Mouse (Mus musculus): Measurements from ENCODE around the gene Rbms2.
A peak's percentile ranks its signal among the peaks of the same experiment; 100 is the strongest.

Rbms2 gene

DNA sequence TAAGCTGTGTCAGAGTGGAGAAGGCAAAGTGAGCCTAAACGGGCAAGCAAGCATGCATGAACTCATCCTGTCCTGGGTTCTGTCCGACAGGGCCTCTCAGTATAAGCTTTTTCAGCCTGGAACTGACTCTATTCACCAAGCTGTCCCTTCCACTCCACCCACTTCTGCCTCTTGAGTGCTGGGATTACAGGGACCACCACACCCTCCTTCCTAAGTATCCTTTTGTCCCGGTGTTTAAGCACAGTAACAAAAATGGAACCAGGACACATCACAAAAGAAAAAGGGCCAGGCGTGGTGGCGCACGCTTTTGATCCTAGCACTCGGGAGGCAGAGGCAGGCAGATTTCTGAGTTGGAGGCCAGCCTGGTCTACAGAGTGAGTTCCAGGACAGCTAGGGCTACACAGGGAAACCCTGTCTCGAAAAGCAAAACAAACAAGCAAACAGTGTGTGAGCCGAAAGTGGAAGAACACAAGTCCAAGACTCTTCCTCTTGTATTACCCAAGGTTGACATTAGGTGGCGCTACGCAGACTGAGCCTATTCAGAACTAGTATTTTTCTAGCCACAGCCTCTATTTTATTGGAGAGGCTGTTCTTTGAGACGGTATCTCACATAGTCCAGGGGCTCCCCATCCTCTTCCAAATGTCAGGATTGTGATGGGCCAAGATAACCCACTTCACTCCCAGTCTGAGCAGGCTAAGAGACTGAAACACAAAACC, 39.7 kb downstream of the Rbms2 start:
- peak in 1 of 2 experiments; percentile 87 for DNase-seq (ENCODE audit: inconsistent age in 2 of 2, low spot score in 1 of 2)

GRCm38 (mm10) chr10:128135374-128135773, 44.7 kb downstream of the Rbms2 start:
- DNase-seq (ENCODE audit: inconsistent age in 2 of 2, low spot score in 1 of 2): no peak

GRCm38 (mm10) chr10:128133650-128134332, 46.3 kb downstream of the Rbms2 start:
- DNase-seq (ENCODE audit: inconsistent age in 2 of 2, low spot score in 1 of 2): no peak

- DNase-seq (ENCODE audit: inconsistent age in 2 of 2, low spot score in 1 of 2): no peak
These were observed 48.3 kb downstream of the Rbms2 start for GRCm38 (mm10) chr10:128131812-128132211.

DNA sequence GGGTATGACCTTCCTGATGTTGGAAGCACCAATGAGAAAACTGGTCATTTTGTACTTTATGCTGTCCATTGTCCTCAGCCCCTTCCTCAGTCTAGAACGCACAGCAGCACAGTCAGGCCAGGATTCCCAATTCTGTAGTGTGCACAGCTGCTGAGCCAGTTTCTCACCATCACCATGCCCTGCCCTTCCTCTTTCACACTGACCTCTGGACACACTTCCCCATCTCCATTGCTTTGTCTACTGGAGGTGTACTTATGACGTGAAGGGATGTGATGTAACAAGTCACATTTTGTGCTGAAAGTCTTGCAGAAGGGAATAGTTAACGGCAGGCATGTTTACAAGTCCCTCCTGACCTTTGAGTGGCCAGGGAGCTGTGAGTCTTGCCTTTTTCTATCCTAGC, 48.8 kb downstream of the Rbms2 start:
- DNase-seq (ENCODE audit: inconsistent age in 2 of 2, low spot score in 1 of 2): no peak

GRCm38 (mm10) chr10:128128143-128128542, 52.0 kb downstream of the Rbms2 start:
- DNase-seq (ENCODE audit: inconsistent age in 2 of 2, low spot score in 1 of 2): no peak

DNA sequence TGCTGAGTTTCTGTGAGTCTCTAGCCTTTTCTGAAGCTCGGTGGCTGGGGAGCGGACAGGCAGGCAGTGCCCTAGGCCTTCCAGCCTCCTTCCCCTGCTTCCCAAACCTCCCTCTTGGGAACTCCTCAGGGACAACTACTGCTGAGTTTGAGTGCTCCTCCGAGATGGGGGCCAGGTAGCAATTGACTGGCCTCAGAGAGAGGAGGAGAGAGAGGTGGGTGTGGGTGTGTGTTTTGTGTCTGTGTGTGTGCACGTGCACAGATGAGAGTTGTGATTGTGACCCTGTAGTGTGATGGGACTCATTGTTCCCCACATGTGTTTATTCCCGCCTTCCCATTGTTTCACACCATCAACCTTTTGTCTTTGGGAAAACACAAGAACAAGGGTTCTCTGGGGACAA, 52.6 kb downstream of the Rbms2 start:
- no peak for DNase-seq (ENCODE audit: inconsistent age in 2 of 2, low spot score in 1 of 2)

- no peak for DNase-seq (ENCODE audit: inconsistent age in 2 of 2, low spot score in 1 of 2)
These were observed 54.1 kb downstream of the Rbms2 start for GRCm38 (mm10) chr10:128125951-128126350.

GRCm38 (mm10) chr10:128124831-128125230, 55.3 kb downstream of the Rbms2 start:
- DNase-seq (ENCODE audit: inconsistent age in 2 of 2, low spot score in 1 of 2): no peak

GRCm38 (mm10) chr10:128123833-128124232, 56.3 kb downstream of the Rbms2 start:
- no peak for DNase-seq (ENCODE audit: inconsistent age in 2 of 2, low spot score in 1 of 2)

DNA sequence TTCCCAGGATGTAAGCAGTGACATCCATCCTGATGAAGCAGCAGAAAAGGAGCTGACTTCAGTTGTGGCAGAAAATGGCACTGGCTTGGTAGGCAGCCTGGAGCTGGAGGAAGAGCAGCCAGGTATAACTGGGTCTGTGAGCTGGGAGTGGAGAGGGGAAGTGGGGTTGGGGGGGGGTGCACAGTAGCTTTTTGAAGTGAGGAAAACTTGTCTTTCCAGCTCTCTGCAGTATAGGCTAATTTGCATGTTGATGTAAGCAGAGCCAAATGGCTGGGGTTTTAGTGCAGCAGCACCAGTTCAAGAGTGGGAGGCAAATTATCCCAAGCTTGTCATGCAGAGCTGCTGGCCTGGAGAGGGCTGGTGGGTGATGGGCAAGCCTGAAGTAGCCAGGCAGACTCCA, 68.9 kb downstream of the Rbms2 start:
- DNase-seq (ENCODE audit: inconsistent age in 2 of 2, low spot score in 1 of 2): no peak

GRCm38 (mm10) chr10:128110103-128110761, 69.9 kb downstream of the Rbms2 start:
- DNase-seq (ENCODE audit: inconsistent age in 2 of 2, low spot score in 1 of 2): no peak

- peak; percentile 69 to 87 for DNase-seq (ENCODE audit: inconsistent age in 2 of 2, low spot score in 1 of 2)
These were observed 82.5 kb downstream of the Rbms2 start for GRCm38 (mm10) chr10:128097587-128097971.

DNA sequence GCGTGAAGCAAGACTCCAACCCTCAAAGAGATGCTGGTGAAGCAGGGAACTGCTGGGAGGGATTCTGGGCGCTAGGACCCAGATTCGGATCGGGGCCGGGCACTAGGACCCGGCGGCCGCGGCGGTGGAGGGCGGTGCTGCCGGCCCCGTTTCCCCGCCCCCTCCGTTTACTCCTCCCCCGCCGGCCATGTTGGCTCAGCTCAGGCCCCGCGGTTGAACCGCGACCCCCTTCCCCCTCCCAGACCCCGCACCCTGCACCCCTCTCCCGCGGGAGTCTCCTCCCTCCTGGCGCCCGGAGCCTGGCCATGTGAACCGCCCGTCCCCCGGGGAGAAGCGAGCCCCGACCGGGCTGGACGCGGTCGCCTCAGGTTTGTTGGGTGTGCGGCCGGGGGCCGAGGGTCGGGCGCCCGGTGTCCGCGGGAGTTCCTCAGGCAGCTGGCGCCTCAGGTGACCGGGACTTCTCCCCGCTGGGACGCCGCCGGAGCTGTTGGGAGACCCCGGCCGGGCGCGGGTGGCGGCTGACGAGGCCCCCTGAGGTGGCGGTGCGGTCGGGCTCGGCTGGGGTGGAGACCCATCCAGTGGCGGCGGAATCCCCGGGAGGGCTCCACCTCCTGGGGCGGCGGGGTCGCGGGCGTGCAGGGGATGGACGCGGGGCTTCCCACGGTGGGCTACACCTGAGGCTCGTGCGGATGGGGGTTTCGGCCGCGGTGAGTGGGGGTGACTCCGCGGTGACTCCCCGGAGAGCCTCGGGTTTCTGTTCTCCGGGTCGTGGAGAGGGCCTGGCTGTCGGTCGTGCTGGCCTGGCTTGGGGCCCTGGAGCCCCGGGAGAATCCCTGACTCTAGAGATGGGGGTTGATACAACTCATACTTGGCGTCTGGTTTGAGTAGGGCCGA, 83.2 kb downstream of the Rbms2 start:
- peak; percentile 83 to 95 for DNase-seq (ENCODE audit: inconsistent age in 2 of 2, low spot score in 1 of 2)

- DNase-seq (ENCODE audit: inconsistent age in 2 of 2, low spot score in 1 of 2): no peak
These were observed 83.8 kb downstream of the Rbms2 start for GRCm38 (mm10) chr10:128096313-128096692.

DNA sequence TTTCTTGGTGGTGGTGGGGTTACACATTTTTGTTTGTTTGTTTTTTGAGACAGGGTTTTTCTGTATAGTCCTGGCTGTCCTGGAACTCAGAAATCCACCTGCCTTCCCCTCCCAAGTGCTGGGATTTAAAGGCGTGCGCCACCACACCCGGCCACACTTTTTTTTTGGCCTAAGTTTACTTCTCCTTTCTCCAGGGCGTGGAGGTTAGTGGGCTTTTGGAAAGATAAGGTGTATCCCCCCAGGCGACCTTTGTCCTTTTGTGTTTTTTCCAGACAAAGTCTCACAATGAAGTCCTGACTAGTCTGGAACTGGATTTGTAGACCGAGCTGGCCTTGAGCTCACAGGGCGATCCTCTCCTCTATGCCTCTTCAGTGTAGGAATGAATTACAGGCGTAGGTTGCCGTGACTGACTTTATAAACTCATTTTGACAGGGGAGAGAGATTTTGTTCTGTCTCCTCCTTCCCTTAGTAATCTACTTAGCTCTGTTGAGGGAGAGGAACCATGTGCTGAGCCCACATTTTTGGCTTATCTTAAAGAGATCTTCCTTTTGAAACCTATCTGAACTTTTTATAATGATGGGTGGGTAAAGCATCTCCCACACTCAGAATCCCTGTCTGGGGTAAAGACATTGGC, 85.0 kb downstream of the Rbms2 start:
- no peak for DNase-seq (ENCODE audit: inconsistent age in 2 of 2, low spot score in 1 of 2)

- DNase-seq (ENCODE audit: inconsistent age in 2 of 2, low spot score in 1 of 2): peak; percentile 93 to 96
These were observed 85.6 kb downstream of the Rbms2 start for GRCm38 (mm10) chr10:128094340-128094968.

DNA sequence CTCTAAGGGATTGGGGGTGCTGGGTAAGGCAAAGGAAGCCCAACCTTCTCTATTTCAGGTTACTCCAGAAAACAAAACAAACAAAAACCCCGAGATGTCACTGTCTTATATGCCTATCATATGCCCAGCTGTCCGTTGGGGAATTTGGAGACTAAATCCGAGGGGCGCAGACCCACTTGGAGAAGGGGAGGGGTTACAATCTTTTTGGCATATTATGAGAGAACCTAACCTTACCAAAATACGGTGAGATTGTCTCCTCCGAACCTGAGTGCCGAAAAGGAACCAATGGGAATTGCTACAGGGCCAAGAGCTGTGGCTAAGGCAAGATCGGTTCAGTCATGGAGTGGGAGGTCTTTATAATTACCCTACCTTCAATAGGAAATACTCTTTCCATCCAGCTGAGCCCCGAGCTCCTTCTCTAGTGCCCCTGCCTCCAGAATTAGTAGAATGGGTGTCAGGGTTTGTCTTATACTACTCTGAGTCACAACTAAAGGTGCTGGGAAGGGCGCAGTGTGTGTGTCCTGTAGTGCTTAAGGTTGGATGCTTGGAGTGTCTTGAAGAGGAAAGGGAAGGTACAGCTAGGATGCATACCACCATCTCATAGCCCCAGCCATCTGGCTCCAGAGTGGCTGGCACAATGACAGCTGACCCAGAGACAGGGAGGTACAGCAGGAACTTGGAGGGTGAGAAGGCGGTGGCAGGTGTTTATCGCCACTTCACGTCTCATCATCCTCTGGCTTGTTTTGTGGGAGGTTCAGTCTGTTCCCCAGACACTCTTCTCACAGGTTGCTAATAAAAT, 86.4 kb downstream of the Rbms2 start:
- DNase-seq (ENCODE audit: inconsistent age in 2 of 2, low spot score in 1 of 2): peak; percentile 53 to 73
